10 mouse cellular contexts compared by ENCODE assay signal in genomic region chr3:81995988-81996387, GRCm38 (mm10). TPM values are rescaled to one million over a fixed set of nuclear protein-coding genes. Genes with fewer than 3 reads are reported as not detected.
DNase-seq lines count a peak whose midpoint lies in the region; ATAC-seq lines count a peak whose summit lies in the region.
"Had no signal": no experiment of that assay in that cellular context is flagged by ENCODE, and none has a peak within 500 bp of the region (broad histone marks: within the 10 kb centered on the region; RNA-seq: fewer than 3 reads in every experiment).

No protein-coding gene starts in this region.

- no peak overlapping the region for H3K27ac ChIP-seq in forebrain, embryonic 11.5 days (ENCODE audit: low read depth, low read length)
- H3K27ac ChIP-seq in forebrain, embryonic 10.5 days = no peak overlapping the region
- no peak overlapping the region for H3K27ac ChIP-seq in midbrain, embryonic 12.5 days (replicated peaks)
- no peak overlapping the region for H3K27ac ChIP-seq in midbrain, embryonic 10.5 days (replicated peaks)
- no peak overlapping the region for H3K27ac ChIP-seq in forebrain, embryonic 16.5 days (ENCODE audit: low read length)
- H3K27ac ChIP-seq: hindbrain, embryonic 15.5 days; neural tube, embryonic 12.5 days had no signal

- H3K4me3 ChIP-seq in forebrain, embryonic 11.5 days (ENCODE audit: low read depth, low read length) = no peak overlapping the region
- H3K4me3 ChIP-seq in forebrain, embryonic 10.5 days = no peak overlapping the region
- no peak overlapping the region for H3K4me3 ChIP-seq in midbrain, embryonic 12.5 days
- no peak overlapping the region for H3K4me3 ChIP-seq in midbrain, embryonic 10.5 days
- no peak overlapping the region for H3K4me3 ChIP-seq in forebrain, embryonic 16.5 days (replicated peaks; ENCODE audit: low read length)
- H3K4me3 ChIP-seq: hindbrain, embryonic 15.5 days; neural tube, embryonic 12.5 days had no signal

- peak; percentile 68 for ATAC-seq in forebrain, embryonic 11.5 days (replicated peaks; ENCODE audit: low FRiP score)
- ATAC-seq in midbrain, embryonic 12.5 days (ENCODE audit: low FRiP score, low read depth) = peak; percentile 75; the same call in 1 of the 2 replicates
- peak; percentile 64 for ATAC-seq in forebrain, embryonic 16.5 days

- H3K4me2 ChIP-seq in forebrain, embryonic 11.5 days (ENCODE audit: low read depth, low read length, severe bottlenecking) = no peak overlapping the region
- H3K4me2 ChIP-seq in midbrain, embryonic 12.5 days (replicated peaks) = no peak overlapping the region
- no peak overlapping the region for H3K4me2 ChIP-seq in forebrain, embryonic 16.5 days (ENCODE audit: low read length)
- H3K4me2 ChIP-seq: hindbrain, embryonic 15.5 days; neural tube, embryonic 12.5 days had no signal

- H3K9ac ChIP-seq in forebrain, embryonic 11.5 days (ENCODE audit: low read length) = no peak overlapping the region
- no peak overlapping the region for H3K9ac ChIP-seq in midbrain, embryonic 12.5 days (replicated peaks)
- no peak overlapping the region for H3K9ac ChIP-seq in forebrain, embryonic 16.5 days (replicated peaks; ENCODE audit: low read depth, low read length)
- H3K9ac ChIP-seq: hindbrain, embryonic 15.5 days; neural tube, embryonic 12.5 days had no signal

- H3K36me3 ChIP-seq in forebrain, embryonic 11.5 days (ENCODE audit: control insufficient read depth, insufficient read depth, low read length) = no peaks in the 10 kb centered on the region
- H3K36me3 ChIP-seq in forebrain, embryonic 10.5 days (replicated peaks) = no peaks in the 10 kb centered on the region
- no peaks in the 10 kb centered on the region for H3K36me3 ChIP-seq in midbrain, embryonic 12.5 days
- H3K36me3 ChIP-seq in midbrain, embryonic 10.5 days = no peaks in the 10 kb centered on the region
- H3K36me3 ChIP-seq in forebrain, embryonic 16.5 days (ENCODE audit: control insufficient read depth, insufficient read depth) = no peaks in the 10 kb centered on the region
- H3K36me3 ChIP-seq: hindbrain, embryonic 15.5 days; neural tube, embryonic 12.5 days had no signal

- H3K4me1 ChIP-seq in forebrain, embryonic 11.5 days (replicated peaks; ENCODE audit: control insufficient read depth, insufficient read depth, low read length) = no peaks in the 10 kb centered on the region
- H3K4me1 ChIP-seq in forebrain, embryonic 10.5 days = peaks cover 9% of the 10 kb centered on the region; the same call in 1 of the 2 replicates
- no peaks in the 10 kb centered on the region for H3K4me1 ChIP-seq in midbrain, embryonic 12.5 days
- 0 out of 2 replicates have a peak, but pooled peaks cover 3% of the 10 kb centered on the region for H3K4me1 ChIP-seq in midbrain, embryonic 10.5 days
- H3K4me1 ChIP-seq in forebrain, embryonic 16.5 days (replicated peaks; ENCODE audit: control insufficient read depth, insufficient read depth, low read length) = no peaks in the 10 kb centered on the region
- H3K4me1 ChIP-seq: hindbrain, embryonic 15.5 days; neural tube, embryonic 12.5 days had no signal

- 3% methylated on average over 1 of the region's 1 CpGs for WGBS in forebrain, embryonic 11.5 days
- 2% methylated on average over 1 of the region's 1 CpGs for WGBS in forebrain, embryonic 10.5 days
- WGBS in midbrain, embryonic 12.5 days = 2% methylated on average over 1 of the region's 1 CpGs
- WGBS in midbrain, embryonic 10.5 days = 5% methylated on average over 1 of the region's 1 CpGs
- WGBS in forebrain, embryonic 16.5 days = 0% methylated on average over 1 of the region's 1 CpGs

- no peak for DNase-seq in forebrain, embryonic 11.5 days (ENCODE audit: low spot score)
- DNase-seq in forebrain, embryonic 10.5 days (ENCODE audit: extremely low spot score, low spot score) = no peak
- DNase-seq in midbrain, embryonic 10.5 days (ENCODE audit: low spot score) = no peak
- DNase-seq in c-Kit-negative CD71-positive TER-119-positive erythroid progenitor cells, embryonic 14.5 days (ENCODE audit: low read depth, low spot score) = peak; percentile 3
- DNase-seq in lung, postnatal 36 days = peak; percentile 72
- no peak for DNase-seq in urinary bladder, adult 2 months (ENCODE audit: low spot score)

- no peaks in the 10 kb centered on the region for H3K27me3 ChIP-seq in forebrain, embryonic 11.5 days (ENCODE audit: control insufficient read depth, insufficient read depth, low read length)
- H3K27me3 ChIP-seq in forebrain, embryonic 10.5 days (ENCODE audit: poor library complexity, severe bottlenecking) = no peaks in the 10 kb centered on the region
- no peaks in the 10 kb centered on the region for H3K27me3 ChIP-seq in midbrain, embryonic 12.5 days
- H3K27me3 ChIP-seq in midbrain, embryonic 10.5 days (ENCODE audit: low read depth, poor library complexity, severe bottlenecking) = no peaks in the 10 kb centered on the region
- no peaks in the 10 kb centered on the region for H3K27me3 ChIP-seq in forebrain, embryonic 16.5 days (replicated peaks; ENCODE audit: control insufficient read depth, insufficient read depth, low read length)
- H3K27me3 ChIP-seq: hindbrain, embryonic 15.5 days; neural tube, embryonic 12.5 days had no signal

- H3K9me3 ChIP-seq in forebrain, embryonic 11.5 days (ENCODE audit: control insufficient read depth, low read length) = no peaks in the 10 kb centered on the region
- no peaks in the 10 kb centered on the region for H3K9me3 ChIP-seq in forebrain, embryonic 10.5 days
- no peaks in the 10 kb centered on the region for H3K9me3 ChIP-seq in midbrain, embryonic 12.5 days
- H3K9me3 ChIP-seq in midbrain, embryonic 10.5 days (replicated peaks) = no peaks in the 10 kb centered on the region
- no peaks in the 10 kb centered on the region for H3K9me3 ChIP-seq in forebrain, embryonic 16.5 days (ENCODE audit: control insufficient read depth, low read length)
- H3K9me3 ChIP-seq: hindbrain, embryonic 15.5 days; neural tube, embryonic 12.5 days had no signal

RNA-seq across cellular contexts. Expression of gene Asic5, which starts 13.9 kb away (rescaled TPM):
- polyA plus RNA-seq in forebrain, embryonic 11.5 days (2014; fragmentation: Nextera tagmentation; extraction: Ambion mirVana) = not detected in 2 replicates
- polyA plus RNA-seq in forebrain, embryonic 10.5 days (2016; fragmentation: Nextera tagmentation; extraction: Ambion mirVana) = not detected in 2 replicates
- not detected in 2 replicates for polyA plus RNA-seq in midbrain, embryonic 12.5 days (2016; fragmentation: Nextera tagmentation; extraction: Ambion mirVana)
- not detected in 2 replicates for polyA plus RNA-seq in midbrain, embryonic 10.5 days (2016; fragmentation: Nextera tagmentation; extraction: Ambion mirVana)
- polyA plus RNA-seq in forebrain, embryonic 16.5 days (2015; fragmentation: Nextera tagmentation; extraction: Ambion mirVana) = 0.21 TPM in 1 of 2 replicates, not detected in the other
- polyA plus RNA-seq in urinary bladder, adult 2 months (2012; rRNA removed) = not detected in 2 replicates
- polyA plus RNA-seq: hindbrain, embryonic 15.5 days; neural tube, embryonic 12.5 days had no signal

RNA-seq across cellular contexts. Expression of gene Tdo2, which starts 20.0 kb away (rescaled TPM):
- not detected in 2 replicates for polyA plus RNA-seq in forebrain, embryonic 11.5 days (2014; fragmentation: Nextera tagmentation; extraction: Ambion mirVana)
- polyA plus RNA-seq in forebrain, embryonic 10.5 days (2016; fragmentation: Nextera tagmentation; extraction: Ambion mirVana) = 0.04 and 0.05 TPM in 2 replicates
- not detected in 2 replicates for polyA plus RNA-seq in midbrain, embryonic 12.5 days (2016; fragmentation: Nextera tagmentation; extraction: Ambion mirVana)
- polyA plus RNA-seq in midbrain, embryonic 10.5 days (2016; fragmentation: Nextera tagmentation; extraction: Ambion mirVana) = not detected in 2 replicates
- polyA plus RNA-seq in forebrain, embryonic 16.5 days (2015; fragmentation: Nextera tagmentation; extraction: Ambion mirVana) = 0.97 and 1.3 TPM in 2 replicates
- polyA plus RNA-seq in urinary bladder, adult 2 months (2012; rRNA removed) = 0.04 and 0.40 TPM in 2 replicates

Comparison
In these comparisons a context has a peak if more than half of its experiments do, and no peak if none do; other contexts are left out.
1. DNase-seq: peak in c-Kit-negative CD71-positive TER-119-positive erythroid progenitor cells, embryonic 14.5 days (single experiment) and lung, postnatal 36 days (single experiment); none in forebrain, embryonic 11.5 days (single experiment), forebrain, embryonic 10.5 days (single experiment), midbrain, embryonic 10.5 days (single experiment) and urinary bladder, adult 2 months (single experiment).
2. Peak in every context shown above with its lines, with median percentiles within 50 percentile points of each other: ATAC-seq.